Mouse (Mus musculus) kidney, adult 2 months (tissue): Measurements from ENCODE around the gene Ipo8. TPM values are rescaled to one million over a fixed set of nuclear protein-coding genes. Genes with fewer than 3 reads are reported as not detected.

Experiments
- DNase-seq: peaks from one replicate; pipeline ENCODE4 v3.0.0; 2021
- H3K27ac ChIP-seq: fragments of 200-500 bp; 2 replicates; pipeline ENCODE4 v1.5.1; 2012; ENCODE audit warnings: low read depth, low read length, control low read depth, inconsistent platforms; ENCODE audit not compliant: insufficient read depth
- H3K27me3 ChIP-seq: fragments of 200-500 bp; replicated peaks from 2 replicates; pipeline ENCODE4 v1.6.1; 2012; ENCODE audit warnings: mild to moderate bottlenecking, moderate library complexity, low read length, inconsistent platforms; ENCODE audit not compliant: control insufficient read depth, insufficient read depth
- H3K36me3 ChIP-seq: fragments of 200-500 bp; 2 replicates; pipeline ENCODE4 v1.6.1; 2012; ENCODE audit warnings: mild to moderate bottlenecking, moderate library complexity, low read length, inconsistent platforms; ENCODE audit not compliant: control insufficient read depth, insufficient read depth
- H3K4me1 ChIP-seq: fragments of 200-500 bp; 2 replicates; pipeline ENCODE4 v1.6.1; 2011; ENCODE audit warnings: low read length; ENCODE audit not compliant: control insufficient read depth, insufficient read depth
- H3K4me3 ChIP-seq: fragments of 200-500 bp; 2 replicates; pipeline ENCODE4 v1.5.1; 2011; ENCODE audit warnings: mild to moderate bottlenecking, low read depth, low read length, control low read depth; ENCODE audit not compliant: insufficient read depth
- CTCF ChIP-seq: fragments of 200-500 bp; conservative IDR thresholded peaks from 2 replicates; pipeline ENCODE4 v1.5.1; 2011; ENCODE audit warnings: low read depth, mild to moderate bottlenecking, control low read depth, low read length, moderate library complexity, mixed read lengths; ENCODE audit not compliant: insufficient read depth, insufficient read length
- POLR2A ChIP-seq: fragments of 200-500 bp; IDR thresholded peaks from one replicate; pipeline ENCODE4 v1.6.1; 2011; ENCODE audit warnings: low read depth, low read length, control low read depth
- WGBS: fragments of 180-500 bp; shearing (Covaris S2); methylation state at CpG from one replicate; pipeline ENCODE4 v1.1.7; 2018; 5-methylcytosine and 5-hydroxymethylcytosine counted together
- polyA plus RNA-seq: library from polyadenylated mRNA; depleted of rRNA; stranded (reverse); fragments of >200 nt; gene quantifications from 2 replicates; pipeline ENCODE4 v1.2.3, GENCODE M21; 2012; rRNA removed

Gene Ipo8
- polyA plus RNA-seq = 15.3 and 16.6 TPM in 2 replicates

DNA sequence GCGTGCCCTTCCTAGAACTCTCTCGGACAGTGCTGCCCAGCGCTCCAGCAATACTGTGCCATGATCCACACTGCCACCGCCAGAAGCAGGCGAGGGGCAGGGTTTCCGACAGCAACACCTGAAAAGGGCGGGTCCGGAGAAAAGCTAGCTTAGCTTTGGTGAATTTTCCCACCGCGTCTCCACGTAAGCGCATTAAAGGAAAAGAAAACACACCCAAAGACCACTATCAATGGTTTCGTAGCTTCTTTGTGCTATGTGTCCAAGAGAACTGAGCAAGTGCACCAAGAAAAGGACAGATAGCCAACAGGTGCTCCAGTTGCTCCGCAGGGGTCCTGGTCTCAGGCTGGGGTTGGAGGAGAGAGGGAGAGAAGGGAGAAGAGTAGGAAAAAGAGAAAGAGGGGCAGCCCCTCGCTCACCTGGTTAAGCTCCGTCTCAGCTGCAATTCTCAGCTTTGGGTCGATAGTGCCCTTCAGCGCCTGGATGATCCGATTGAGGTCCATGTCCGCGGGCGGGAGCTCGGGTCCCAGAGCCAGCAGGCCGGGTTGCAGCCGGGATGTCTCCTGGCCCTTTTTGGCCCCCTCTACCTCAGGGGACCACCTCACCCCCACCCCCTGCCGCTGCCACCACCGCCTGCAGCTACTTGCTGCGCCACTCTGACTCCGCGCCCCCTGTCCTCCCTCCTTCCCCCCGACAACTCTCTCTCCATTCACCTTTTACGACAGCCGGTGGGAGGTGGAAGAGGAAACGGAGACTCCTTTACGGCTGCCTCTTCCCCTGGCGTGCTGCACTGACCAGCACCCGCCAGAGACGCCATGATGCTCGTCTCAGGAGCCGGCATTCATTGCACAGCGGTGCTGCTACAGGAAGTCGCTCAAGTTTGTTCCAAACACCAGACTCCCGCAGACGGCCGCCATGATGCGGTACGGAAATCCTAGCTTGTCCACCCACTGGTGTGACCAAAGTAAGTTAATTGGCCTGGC is at the start of gene Ipo8:
Gene Ipo8, minus strand, starts transcription at position 720 of the 980 bp plus-strand sequence.
- DNase-seq = peak; percentile 97
- H3K4me3 ChIP-seq = peak within 1 kb of the TSS; percentile 83
- no peaks in the 10 kb centered on the region for H3K36me3 ChIP-seq
- TF ChIP-seq CTCF = 0 out of 2 replicates have a peak, but pooled peaks have one; percentile 10
- TF ChIP-seq POLR2A = no peak
- no peaks in the 10 kb centered on the region for H3K27me3 ChIP-seq
- peak within 1 kb of the TSS; percentile 22; the same call in 1 of the 2 replicates for H3K27ac ChIP-seq
- under 1% methylated on average over 47 of the region's 47 CpGs for WGBS
- H3K4me1 ChIP-seq = peaks cover 5% of the 10 kb centered on the region; the same call in 1 of the 2 replicates

DNA sequence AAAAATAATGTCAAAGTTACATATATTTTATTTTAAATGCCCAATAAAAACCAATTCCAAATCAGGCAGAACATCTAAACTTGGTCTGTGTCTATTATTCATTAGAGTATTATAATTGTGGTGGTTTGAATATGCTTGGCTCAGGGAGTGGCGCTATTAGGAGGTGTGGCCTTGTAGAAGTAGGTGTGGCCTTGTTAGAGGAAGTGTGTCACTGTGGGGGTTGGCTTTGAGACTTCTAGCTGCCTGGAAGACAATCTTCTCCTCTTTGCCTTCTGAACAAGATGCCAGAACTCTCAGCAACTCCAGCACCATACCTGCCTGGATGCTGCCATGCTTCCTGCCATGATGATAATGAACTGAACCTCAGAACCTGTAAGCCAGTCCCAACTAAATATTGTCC is 42.6 kb upstream of the Ipo8 start:
- no peak for DNase-seq

DNA sequence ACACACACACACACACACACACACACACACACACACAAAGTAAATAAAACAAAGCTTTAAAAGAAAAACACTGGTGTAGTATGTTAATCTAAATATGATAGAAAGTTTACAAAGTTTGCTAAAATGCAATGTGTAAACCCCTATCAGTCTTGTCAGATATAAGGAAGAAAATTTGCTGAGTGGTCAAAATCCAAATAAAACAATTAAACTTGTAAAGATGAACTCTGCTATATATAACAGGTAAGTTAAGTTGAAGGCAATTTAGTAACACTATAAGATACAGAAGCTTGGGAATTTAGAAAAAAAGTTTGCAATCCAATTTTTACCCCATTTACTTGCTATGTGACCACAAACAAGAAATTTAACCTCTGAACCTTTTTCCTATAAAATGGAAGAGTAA is 14.4 kb upstream of the Ipo8 start:
- DNase-seq = no peak
- no peak for TF ChIP-seq CTCF
- TF ChIP-seq POLR2A = no peak
- H3K4me1 ChIP-seq = no peaks in the 10 kb centered on the region

More for the DNA sequence above, 42.6 kb upstream of the Ipo8 start:
- H3K27ac ChIP-seq = no peak overlapping the region
- whole genome bisulfite sequencing = 98% methylated on average over 1 of the region's 1 CpGs
- H3K36me3 ChIP-seq = no peaks in the 10 kb centered on the region
- no peaks in the 10 kb centered on the region for H3K27me3 ChIP-seq
- H3K4me3 ChIP-seq = no peak overlapping the region
- TF ChIP-seq POLR2A = no peak
- no peak for TF ChIP-seq CTCF
- H3K4me1 ChIP-seq = no peaks in the 10 kb centered on the region

DNA sequence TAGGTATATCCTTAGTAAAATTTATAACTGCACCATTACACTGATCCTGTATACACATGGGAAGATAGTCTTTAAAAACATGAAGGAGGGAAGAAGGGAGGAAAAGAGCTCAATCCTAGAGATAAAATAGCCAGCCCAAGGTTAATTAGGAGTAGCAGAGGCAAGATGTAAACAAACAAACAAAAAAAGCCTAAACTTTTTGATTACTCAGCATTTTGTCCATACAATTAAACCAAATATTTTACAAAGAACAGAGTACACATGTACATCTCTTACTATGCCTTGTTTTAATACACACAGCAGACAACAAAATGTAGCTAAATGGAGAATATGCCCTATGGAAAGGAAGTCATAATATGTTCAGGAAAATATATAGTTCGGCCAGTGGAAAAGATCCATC is 10.5 kb upstream of the Ipo8 start:
- 95% methylated on average over 1 of the region's 1 CpGs for WGBS
- Histone ChIP-seq H3K36me3 (no peaks in the 10 kb centered on the region), H3K27me3 (no peaks in the 10 kb centered on the region), H3K4me1 (no peaks in the 10 kb centered on the region), H3K27ac (no peak overlapping the region), H3K4me3 (no peak overlapping the region)
- TF ChIP-seq CTCF (no peak), POLR2A (no peak)
- DNase-seq = no peak

More for the DNA sequence above, 14.4 kb upstream of the Ipo8 start:
- Histone ChIP-seq H3K27ac (no peak overlapping the region), H3K36me3 (no peaks in the 10 kb centered on the region), H3K4me3 (no peak overlapping the region), H3K27me3 (no peaks in the 10 kb centered on the region)

DNA sequence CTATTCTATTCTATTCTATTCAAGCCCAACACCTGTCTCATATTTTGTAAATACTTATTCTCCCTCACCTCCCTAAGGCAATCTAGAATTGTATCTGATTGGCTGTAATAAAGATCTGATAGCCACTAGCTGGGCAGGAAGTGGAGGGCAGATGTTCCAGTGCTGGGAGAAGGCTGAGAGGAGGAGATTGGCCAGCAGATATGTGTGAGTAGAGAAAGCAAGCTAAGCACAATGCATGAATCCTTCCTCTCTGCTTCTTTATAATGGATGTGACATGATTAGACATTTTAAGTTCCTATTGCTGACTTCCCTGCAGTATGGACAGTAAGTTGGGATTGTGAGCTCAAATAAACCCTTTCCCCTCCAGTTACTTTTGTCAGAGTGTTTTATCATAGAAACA is 7.2 kb upstream of the Ipo8 start:
- DNase-seq = no peak
- Histone ChIP-seq H3K4me1 (no peaks in the 10 kb centered on the region), H3K27me3 (no peaks in the 10 kb centered on the region), H3K27ac (no peak overlapping the region), H3K36me3 (no peaks in the 10 kb centered on the region), H3K4me3 (no peak overlapping the region)
- no peak for TF ChIP-seq POLR2A
- TF ChIP-seq CTCF = no peak

DNA sequence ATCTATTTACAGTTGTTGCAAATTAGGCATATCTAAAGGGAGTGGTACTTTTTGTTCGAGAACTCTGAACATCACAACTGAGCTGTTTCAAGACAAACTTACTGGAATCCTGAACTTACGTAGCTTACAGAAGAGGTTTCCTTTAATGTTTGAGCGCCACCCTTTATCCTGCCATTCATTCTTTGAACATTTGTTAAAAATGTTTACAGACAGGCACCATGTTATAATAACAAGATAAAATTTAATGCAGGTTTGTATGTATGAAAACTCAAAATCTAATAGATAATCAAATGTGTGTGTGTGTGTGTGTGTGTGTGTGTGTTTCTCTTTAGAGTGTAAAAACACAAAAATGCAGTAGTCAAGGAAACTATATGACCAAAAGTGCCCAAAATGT is 458 bp upstream of the Ipo8 start:
- no peak for DNase-seq
- H3K27me3 ChIP-seq = no peaks in the 10 kb centered on the region
- 0 out of 2 replicates have a peak overlapping the region, but pooled peaks have one; percentile 22 for H3K27ac ChIP-seq
- 16% methylated on average over 3 of the region's 3 CpGs for WGBS
- no peak for TF ChIP-seq CTCF
- TF ChIP-seq POLR2A = no peak
- H3K4me1 ChIP-seq = peaks cover 5% of the 10 kb centered on the region; the same call in 1 of the 2 replicates
- no peaks in the 10 kb centered on the region for H3K36me3 ChIP-seq
- H3K4me3 ChIP-seq = peak overlapping the region; percentile 83

DNA sequence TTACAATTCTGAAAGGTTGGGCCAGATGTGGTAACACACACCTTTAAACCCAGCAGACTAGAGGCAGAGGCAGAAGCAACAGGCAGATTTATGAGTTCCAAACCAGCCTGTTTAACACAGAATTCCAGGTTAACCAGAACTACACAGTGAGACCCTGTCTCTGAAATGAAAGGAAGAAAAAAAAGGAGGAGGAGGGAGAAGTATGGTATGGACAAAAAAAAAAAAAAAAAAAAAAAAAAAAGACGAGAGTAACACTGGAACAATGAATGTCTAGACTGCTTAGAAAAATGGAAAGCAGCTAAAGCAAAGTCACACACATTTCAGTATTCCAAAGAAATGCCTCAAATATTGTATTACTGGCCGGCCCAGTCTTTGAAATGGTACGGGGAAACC is 916 bp downstream of the Ipo8 start:
- Histone ChIP-seq H3K4me3 (peak overlapping the region; percentile 83), H3K27ac (no peak overlapping the region), H3K27me3 (no peaks in the 10 kb centered on the region), H3K4me1 (peaks cover 5% of the 10 kb centered on the region; the same call in 1 of the 2 replicates), H3K36me3 (no peaks in the 10 kb centered on the region)
- DNase-seq = no peak
- TF ChIP-seq POLR2A = no peak
- TF ChIP-seq CTCF = no peak
- 2% methylated on average over 3 of the region's 3 CpGs for WGBS
